Mouse (Mus musculus) gastrocnemius, adult 8-10 months (tissue): Measurements from ENCODE around the gene 4930402H24Rik. TPM values are rescaled to one million over a fixed set of nuclear protein-coding genes. Genes with fewer than 3 reads are reported as not detected.

Experiments
- DNase-seq, 2 experiments: peaks; one replicate each; pipeline ENCODE4 v3.0.0; 2022; ENCODE audit warnings: low spot score in 2 of 2
- total RNA-seq, 4 experiments: library from RNA; stranded (reverse); gene quantifications; 2 replicates each; pipeline ENCODE4 v1.2.4; 2022

The 4930402H24Rik gene
- total RNA-seq, 4 experiments from 2014 or later, result 2.0 to 4.0 (median 2.9) TPM

DNA sequence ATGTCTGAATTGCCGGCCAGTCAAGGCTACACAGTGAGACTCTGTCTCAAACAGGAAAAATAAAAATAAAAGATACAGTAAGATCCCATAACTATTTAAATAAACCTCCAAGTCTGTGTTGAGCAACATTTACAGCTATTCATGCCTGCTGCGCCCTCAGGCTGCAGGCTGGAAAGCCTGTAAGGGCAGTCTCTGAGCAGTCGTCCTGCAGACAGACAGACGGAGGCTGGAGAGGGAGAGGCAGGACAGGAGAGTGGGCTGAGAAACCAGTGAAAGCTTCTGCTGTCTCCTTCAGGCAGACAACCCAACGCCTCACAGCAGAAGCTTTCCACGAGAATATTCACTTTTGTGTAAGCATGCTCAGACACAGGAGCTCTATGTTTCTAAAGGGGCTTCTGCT, 92.5 kb downstream of the 4930402H24Rik start:
- DNase-seq, result no peak

DNA sequence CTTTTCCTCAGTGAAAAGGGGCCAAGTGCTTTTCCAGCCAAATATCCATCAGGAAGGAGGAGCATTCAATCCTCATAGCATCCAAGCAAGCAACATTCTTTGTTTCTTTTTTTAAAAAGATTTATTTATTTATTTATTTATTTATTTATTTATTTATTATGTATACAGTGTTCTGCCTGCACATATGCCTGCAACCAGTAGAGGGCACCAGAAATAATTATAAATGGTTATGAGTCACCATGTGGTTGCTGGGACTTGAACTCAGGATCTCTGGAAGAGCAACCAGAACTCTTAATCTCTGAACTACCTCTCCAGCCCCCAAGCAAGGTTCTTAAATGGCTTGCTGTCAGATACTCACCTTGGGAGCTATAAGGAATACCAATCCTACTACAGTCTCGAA, 93.7 kb downstream of the 4930402H24Rik start:
- no peak for DNase-seq

DNA sequence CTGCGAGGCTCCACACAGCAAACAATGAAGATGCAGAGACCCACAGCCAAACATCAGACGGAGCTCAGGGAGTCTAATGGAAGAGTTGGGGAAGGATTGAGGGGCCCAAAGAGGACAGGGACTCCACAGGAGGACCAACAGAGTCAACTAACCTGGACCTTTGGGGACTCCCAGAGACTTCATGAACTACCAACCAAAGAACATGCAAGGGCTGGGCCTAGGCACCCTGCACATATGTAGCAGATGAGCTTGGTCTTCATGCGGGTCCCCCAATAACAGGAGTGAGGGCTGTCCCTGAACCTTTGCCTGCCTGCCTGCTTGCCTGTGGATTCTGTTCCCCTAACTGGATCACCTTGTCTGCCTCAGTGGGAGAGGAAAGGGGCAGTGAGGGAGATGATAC, 101.1 kb downstream of the 4930402H24Rik start:
- no peak for DNase-seq

DNA sequence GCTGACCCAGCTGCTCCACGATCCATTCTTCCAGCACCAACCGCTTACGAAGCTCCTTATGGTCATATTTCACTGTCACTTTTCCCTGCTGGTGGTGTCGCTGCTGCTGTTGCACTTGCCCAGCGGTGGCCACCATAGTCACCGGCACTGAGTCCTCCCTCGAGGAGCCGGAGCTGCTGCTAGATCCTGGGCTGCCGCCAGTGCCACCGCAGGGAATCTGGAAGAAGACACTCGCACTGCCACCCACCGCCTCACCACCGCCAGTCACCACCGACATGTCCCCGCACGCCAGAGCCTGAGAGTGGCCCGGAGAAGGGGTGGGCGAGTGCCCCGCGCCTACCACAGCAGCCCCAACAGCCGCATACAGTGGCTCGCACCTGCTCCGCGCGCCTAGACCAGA, 102.5 kb downstream of the 4930402H24Rik start:
- no peak for DNase-seq

DNA sequence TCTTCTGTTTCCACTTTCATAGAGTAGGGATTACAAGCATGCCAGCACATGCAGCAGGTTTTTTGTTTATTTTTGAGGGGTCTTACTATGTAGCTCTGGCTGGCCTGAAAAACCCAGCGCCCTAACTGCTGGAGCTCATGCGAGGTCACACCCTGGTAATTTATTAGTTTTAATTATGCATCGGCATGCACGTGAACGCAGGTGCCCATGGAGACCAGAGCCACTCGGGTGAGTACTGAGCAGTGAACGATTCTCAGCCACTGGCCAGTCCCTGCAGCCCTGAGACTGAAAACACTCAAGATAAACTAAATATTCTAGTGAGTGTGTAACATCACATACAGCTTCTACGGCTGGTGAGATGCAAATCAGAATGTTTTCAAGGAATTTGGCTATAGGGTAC, 110.5 kb downstream of the 4930402H24Rik start:
- no peak for DNase-seq

DNA sequence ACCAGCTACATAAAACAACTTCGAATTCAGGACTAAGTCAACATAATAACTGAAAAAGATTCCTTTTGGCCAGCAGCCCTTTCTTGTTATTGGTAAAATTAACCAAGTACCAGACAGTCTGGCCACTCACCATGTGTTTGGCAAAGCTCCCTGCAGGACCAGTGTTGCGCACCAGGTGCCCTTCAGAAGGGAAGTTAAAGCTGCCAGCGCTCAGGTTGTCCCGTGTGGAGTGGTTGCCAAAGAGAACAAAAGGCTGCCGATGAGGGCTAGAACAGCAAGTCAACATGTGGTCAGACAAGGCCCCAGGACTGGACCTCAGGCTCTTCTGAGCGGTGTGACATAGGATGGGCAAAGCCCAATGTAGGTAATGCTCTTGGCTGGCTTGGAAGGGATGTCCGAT, 114.5 kb downstream of the 4930402H24Rik start:
- DNase-seq, result no peak

DNA sequence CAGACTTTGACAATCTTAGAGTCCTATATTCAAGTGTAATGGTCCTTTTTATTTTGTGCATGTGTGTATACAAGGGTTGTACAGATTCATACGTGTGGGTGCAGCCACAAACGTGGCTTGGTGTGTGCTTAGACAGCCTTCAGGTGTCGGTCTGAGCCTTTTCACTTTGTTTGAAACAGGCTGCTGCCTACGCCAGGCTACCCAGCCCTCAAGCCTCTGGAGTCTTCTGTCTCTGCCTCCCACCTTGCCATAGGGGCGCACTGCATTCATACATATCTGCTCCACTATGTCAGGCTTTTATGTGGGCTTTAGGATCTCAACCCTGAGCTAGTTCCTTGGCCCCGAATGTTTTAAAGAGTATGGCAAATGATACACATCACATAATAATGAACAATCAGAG, 116.6 kb downstream of the 4930402H24Rik start:
- DNase-seq, result no peak

DNA sequence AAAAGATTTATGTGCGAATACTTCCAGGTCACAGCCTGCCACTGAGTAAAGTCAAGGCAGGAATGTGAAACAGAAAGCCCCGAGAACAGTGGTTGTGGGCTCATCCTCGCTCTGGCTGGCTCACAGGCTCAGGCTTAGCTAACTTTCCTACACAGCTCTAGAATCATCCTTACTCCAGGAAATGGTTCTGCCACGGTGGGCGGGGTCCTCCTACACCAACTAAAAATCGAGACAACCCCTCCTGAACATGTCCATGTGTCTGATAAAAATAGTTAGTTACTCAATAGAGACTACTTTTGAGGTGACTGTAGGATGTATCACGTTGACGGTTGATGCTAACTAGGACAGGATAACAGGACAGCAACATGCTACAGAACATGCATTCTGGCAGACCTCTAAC, 117.2 kb downstream of the 4930402H24Rik start:
- no peak for DNase-seq

DNA sequence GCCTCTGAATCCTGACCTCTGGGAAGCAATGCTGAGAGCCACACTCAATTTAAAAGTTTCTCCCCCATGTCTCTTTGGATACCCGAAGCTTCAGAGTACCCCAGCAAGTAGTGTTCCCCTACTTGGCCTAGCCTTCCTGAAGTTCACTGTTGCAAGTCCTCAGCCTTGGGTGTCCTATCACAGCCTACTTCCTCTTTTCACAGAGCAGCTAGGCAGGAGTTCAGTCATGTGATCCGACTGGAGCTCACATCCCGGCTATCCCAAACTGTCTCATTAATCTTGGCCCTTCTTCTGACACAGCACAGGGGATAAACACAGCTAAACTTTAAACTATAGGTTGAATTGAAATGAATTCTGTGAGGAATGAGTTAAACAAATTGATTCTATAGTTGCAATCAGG, 121.3 kb downstream of the 4930402H24Rik start:
- no peak for DNase-seq

DNA sequence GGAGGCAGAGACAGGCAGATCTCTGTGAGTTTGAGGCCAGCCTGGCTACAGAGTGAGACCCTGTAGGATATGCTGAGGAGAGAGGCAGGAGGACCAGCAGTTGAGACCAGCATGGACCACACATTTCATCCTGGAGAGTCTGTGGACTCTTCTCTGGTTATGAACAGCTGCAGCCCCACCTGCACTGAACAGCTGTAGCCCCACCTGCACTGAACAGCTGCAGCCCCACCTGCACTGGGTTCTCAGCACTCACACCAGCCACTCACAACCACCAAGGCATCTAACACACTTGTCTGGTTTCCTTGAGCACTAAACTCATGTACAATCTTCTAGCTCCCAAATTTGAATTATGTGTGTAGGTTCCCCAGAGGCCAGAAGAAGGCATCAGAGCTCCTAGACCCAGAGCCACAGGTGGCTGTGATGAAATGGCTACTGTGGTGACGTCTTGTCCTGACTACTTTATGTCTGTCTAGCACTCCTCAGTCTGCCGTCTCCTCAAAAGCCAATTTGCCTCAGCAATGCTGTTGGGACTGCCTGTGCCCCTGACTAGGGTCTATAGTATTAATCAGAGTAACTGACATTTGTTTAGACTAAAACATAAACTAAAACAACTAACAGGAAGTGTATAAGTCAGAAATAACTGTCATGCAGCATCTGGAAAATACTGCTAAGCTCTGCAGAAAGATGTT, 125.4 kb downstream of the 4930402H24Rik start:
- DNase-seq, result no peak

DNA sequence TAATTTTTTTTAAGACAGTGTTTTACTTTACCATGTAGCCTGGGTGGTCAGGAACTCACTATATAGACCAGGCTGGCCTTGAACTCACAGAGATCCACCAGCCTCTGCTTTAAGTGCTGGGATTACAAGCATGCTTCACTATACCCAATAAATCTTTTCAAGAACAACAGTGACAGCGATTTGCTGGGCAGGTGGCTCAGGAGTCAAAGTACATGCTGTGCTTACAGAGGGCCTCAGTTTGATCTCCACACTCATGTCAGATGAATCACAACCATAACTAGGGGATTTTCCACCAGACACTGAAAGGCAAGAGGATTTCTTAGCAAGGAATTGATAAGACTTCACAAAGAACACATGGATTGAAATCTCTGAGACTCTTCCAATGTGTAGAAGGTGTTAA, 126.3 kb downstream of the 4930402H24Rik start:
- no peak for DNase-seq

DNA sequence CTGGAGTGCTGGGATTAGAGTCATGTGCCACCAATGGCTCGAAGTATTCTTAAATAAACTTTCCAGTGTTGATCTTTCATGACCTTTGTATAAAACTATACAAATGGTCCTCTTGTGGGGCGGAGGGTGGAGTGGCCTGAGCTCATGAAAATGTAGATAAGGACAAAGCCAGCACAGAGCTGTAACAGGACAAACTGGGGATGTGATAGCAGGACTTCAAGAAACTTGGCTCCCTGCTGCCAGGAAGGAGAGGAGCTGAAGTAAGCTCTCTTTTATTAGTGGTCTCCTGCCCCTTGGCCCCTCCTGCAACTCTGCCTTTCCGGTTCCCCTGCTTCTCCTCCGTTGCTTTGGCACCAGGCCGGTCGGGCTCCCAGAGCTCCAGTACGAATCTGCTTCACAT, 129.6 kb downstream of the 4930402H24Rik start:
- DNase-seq, result no peak

DNA sequence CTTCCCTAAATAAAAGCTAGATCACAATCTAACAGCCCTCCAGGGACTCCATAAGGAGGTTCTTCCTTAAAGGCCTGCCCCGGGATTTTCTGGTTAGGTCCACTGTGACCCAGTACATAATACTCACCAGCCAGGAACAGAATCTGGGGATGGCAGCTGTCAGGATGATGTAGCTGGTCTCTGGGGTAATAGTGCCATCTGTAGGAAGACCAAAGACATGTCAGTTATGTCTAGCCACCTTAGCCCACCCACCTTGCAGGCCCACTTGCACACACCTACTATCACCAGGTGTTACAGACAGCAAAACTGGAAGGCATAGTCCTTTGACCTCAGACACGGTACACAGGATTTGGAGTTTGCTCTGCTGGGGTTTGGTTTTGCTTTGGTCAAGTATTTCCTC, 138.7 kb downstream of the 4930402H24Rik start:
- no peak for DNase-seq

DNA sequence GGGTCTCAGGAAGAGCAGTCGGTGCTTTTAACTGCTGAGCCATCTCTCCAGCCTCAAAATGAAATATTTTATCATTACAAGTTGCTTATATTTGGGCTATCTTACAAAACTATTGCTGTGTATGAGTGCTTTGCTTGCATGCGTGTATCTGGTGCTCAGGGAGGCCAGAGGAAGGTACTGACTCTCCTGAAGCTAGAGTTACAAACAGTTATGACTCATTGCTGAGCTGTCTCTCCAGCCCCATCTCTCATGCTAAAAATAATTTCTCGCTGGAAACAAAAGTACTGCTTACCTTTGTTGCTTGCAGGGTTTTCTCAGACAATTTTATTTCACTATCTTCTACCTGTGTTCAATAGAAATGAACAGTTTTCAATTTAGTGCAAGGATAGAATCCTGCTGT, 140.8 kb downstream of the 4930402H24Rik start:
- DNase-seq, result no peak

DNA sequence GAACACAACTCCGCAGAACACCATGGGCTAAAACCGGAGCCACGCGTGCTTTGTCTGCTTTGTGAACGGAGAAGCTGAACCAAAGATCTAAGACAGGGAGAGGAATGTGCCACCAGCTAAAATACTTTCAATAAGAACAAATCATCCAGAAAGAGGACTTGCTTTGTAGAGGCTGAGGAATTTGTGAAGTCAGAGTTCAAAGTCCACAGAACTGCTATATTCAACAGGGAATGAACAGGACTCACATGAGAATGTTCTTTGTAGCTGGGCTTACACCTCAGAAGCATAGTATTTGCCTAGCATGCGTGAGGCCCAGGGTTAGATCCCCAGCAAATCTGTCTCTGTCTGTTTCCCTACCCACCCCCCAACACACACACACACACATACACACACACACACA, 145.3 kb downstream of the 4930402H24Rik start:
- no peak for DNase-seq

DNA sequence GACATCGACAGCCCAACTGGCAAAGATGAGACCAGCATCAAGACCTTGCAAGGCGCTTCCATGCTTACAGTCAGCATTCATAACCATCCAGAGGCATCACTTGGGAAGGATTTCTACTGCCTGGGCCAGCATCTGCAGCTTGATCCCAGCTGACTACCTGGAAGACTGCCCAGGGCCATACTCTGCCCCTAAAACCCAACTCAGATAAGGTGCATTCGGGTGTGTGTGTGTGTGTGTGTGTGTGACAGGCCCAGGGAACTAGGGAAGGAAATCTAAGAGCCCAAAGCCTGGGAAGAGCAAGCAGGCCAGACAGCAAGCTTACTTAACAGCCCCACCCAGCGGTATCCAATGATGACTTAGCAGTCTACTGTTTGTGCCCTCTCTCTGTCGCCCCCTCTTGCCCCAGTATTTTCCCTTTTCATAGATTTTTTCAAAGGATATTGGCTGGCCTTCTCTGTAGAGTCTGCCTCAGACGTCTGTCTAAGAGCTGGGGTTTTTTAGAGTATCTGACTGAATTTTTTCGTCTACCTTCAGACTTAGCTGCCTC, 151.1 kb downstream of the 4930402H24Rik start:
- DNase-seq, result no peak

DNA sequence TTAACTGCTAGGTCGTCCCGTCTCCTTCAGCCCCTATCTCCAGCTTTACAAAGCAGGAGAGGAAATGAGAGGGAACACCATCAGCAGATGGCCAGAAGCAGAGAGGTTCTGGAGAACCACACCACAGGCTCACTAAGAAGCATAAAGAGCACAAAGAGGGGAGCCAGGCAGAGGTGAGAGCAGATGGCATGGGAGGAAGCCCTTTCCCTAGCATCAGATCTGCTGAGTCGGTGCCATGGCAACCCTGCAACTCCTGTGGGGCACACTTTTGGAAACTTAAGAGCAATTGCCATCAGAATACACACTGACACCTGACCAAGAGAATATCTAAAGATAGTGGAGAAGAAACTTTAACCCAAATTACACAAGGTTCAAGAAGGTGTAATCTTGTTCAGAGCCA, 151.6 kb downstream of the 4930402H24Rik start:
- no peak for DNase-seq

DNA sequence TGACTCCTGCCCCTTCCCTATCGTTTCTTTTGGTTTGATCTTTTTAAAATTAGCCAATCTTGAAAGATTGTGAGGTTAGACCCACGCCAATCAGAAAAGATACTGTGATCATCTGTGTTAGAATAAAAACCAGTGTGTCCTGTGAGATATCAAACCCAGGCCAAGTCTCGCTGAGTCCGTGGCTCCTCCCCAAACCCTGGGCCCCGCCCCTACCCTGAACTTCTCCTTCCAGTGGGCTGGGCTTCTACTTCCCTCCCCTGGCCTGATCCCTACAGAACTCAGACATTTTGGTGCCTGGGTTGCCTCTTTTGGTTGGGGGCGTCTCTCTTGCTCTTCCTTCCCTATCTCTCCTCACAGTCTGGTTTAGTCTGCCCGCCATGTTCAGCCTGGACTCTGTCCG, 155.8 kb downstream of the 4930402H24Rik start:
- DNase-seq, result no peak

DNA sequence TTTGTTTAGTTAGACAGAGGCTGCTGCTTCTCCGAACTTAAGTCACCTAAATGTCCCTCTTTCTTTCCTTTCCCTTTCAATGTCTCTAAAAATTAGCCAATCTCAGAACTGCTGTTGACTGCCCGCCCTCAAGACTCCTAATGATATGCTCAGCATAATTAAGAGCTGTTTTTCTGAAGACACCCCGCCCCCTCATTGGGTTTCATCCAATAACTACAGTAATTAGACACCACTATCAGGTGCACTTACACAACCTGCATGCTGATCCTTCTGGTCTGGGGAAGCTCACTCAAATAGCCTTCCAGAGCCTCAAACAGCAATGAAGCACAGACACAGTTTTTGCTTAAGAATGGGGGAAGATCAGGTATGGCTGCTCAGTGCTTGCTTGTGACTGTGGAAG, 156.5 kb downstream of the 4930402H24Rik start:
- no peak for DNase-seq

DNA sequence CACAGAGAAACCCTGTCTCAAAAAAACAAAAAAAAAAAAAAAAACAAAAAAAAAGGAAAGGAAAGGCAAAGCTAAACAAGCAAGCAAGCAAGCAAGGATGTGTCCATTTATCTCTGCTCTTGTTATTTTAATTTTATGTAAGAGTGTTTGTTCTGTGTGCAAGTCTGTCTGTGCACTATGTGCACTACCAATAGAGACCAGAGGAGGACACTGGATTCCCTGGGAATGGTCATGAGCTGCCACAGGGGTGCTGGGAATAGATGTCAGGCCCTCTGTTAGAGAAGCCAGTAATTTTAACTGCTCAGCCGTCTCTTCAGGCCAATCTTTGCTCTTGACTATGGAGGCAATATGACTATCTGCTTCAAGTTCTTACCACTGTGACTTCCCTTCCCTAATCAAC, 162.6 kb downstream of the 4930402H24Rik start:
- no peak for DNase-seq

DNA sequence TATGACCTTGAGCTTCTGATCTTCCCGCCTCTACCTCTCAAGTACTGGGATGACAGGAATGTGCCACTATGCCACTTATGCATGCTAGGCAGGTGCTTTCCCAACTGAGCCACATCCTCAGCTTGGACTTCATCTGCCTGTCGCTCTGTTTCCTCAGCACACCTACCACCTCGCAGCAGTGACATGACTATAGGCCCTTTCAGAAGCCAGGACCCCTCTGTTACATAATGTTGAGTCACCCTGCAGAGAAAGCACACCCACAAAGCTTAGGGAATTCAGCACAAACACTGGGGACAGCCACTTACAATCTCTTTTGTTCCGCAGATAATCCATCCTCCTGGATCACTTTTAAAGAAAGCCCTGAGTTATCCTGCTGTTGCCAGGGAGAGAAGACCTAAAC, 166.1 kb downstream of the 4930402H24Rik start:
- no peak for DNase-seq

DNA sequence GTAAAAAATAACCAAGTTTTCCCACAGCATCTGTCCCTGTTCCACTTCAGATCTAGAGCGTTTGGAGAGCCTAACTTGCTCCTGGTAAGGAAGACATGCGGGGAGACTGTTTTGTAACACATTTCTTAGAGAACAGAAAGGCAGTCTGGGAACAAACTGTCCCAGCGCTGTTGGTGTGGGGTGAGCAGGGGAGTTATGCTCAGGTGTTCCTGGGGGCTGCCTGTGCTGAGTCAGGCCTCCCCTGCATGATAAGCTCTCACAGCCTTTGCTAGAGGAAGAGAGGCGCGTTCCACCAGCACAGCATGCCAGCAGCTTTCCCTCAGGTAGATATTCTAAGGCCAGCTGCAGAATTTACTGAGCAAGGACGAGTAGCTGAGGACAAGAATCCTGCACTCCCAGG, 168.2 kb downstream of the 4930402H24Rik start:
- DNase-seq, result no peak

DNA sequence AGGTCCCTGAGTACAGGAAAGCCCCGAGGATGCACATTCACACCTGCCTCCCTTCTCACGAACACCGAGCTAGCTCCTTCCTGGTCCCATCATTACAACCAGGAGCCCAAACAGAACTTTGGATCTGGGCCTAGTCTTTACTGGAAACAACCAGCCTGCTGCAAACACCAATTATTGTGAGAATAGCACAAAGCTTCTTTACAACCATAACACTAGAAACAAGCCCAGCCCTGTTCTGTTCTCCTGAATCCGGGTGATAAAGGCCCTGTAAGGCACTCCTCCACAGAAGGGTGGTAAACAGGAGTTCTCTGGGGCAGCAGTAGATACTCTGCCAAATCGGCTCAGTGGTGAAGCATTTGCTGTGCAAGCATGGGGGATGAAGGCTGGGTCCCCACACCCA, 170.9 kb downstream of the 4930402H24Rik start:
- no peak for DNase-seq

DNA sequence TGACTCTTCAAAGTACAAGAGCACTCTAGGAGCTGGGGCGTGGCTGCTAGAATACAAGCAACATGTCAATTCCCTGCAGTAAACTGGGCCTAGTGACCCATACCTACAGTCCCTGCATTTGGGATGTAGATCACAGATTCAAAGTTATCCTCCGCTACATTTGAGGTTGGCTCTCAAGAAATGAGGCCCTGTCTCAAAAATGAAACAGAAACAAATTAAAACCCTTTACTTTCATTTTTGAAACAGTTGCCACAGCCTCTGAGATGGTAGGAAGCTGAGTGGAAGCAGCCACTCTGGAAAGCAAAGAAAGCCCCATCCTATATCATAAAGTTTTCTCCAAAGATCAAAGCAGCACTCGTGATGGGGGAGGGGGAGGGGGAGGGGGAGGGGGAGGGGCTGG, 172.8 kb downstream of the 4930402H24Rik start:
- DNase-seq, result no peak
